Mouse (Mus musculus) bone marrow, adult 2 months (tissue): Measurements from ENCODE around the gene Acyp1. TPM values are rescaled to one million over a fixed set of nuclear protein-coding genes. Genes with fewer than 3 reads are reported as not detected.
A peak's percentile ranks its signal among the peaks of the same experiment; 100 is the strongest.

Experiments used
- H3K27ac ChIP-seq: fragments of 200-500 bp; 2 replicates; pipeline ENCODE4 v1.5.1; 2012; ENCODE audit warnings: low read depth, mild to moderate bottlenecking, control low read depth, inconsistent platforms, low read length; ENCODE audit not compliant: control insufficient read depth, poor library complexity, insufficient read depth
- H3K4me1 ChIP-seq: fragments of 200-500 bp; 2 replicates; pipeline ENCODE4 v1.6.1; 2011; ENCODE audit warnings: low read length; ENCODE audit not compliant: control insufficient read depth, insufficient read depth
- H3K4me3 ChIP-seq: fragments of 200-500 bp; replicated peaks from 2 replicates; pipeline ENCODE3; 2011; ENCODE audit warnings: mild to moderate bottlenecking, low read depth, low read length, control low read depth; ENCODE audit not compliant: control insufficient read depth
- CTCF ChIP-seq: fragments of 200-500 bp; IDR thresholded peaks from 2 replicates; pipeline ENCODE4 v1.5.1; 2011; ENCODE audit warnings: low read length, control low read depth; ENCODE audit not compliant: control insufficient read depth, insufficient read depth
- POLR2A ChIP-seq: fragments of 200-500 bp; IDR thresholded peaks from 2 replicates; pipeline ENCODE4 v1.6.1; 2011; ENCODE audit warnings: low read depth, mild to moderate bottlenecking, control low read depth, low read length, borderline replicate concordance; ENCODE audit not compliant: control insufficient read depth
- WGBS: fragments of 180-500 bp; shearing (Covaris S2); methylation state at CpG from one replicate; pipeline ENCODE4 v1.1.7; 2018; 5-methylcytosine and 5-hydroxymethylcytosine counted together
- polyA plus RNA-seq: library from polyadenylated mRNA; stranded (reverse); fragments of >200 nt; gene quantifications from 2 replicates; pipeline ENCODE4 v1.2.4, GENCODE M21; 2011; ENCODE audit warnings: low replicate concordance; ENCODE audit not compliant: missing spikeins, insufficient read depth, insufficient read length

The Acyp1 gene
- 8.1 and 20.6 TPM in 2 replicates for polyA plus RNA-seq

DNA sequence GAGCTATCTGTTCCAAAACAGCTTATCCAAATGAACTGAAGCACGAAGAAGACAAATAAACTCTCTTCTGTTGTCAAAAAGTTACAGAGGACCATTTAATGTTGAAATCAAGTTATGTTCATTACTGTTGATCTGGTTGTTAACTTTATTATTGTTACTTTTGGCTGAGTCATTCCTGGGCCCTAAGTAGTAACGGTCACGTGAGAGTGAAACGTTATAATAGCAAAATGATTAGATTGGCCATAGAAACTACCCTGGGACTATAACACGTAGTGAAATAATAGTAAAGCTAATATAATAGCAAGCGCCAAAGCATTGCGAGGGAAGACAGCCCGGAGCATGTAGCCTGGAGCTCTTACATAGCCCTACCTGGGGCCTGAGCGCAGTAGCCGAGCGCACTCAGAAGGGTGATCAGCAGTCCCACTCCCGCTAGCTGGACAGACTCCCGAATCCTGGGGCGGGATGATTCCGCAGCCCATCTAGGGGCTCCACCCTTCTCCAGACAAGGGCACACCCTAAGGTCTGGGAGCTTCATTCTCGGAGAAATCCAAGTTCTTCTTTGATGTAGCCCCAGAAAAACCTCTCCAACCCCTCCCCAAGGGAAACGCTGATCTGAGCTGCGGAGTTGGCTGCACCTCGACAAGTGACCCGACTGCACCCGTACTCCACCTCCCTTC, at the start of gene Acyp1:
Acyp1 (minus strand) TSS at position 630 of the 677 bp plus-strand sequence.
- TF ChIP-seq CTCF = no peak
- TF ChIP-seq POLR2A = no peak
- peak within 1 kb of the TSS; percentile 55 for H3K4me3 ChIP-seq
- WGBS = 14% methylated on average over 21 of the region's 21 CpGs
- no peak within 1 kb of the TSS for H3K27ac ChIP-seq
- no peaks in the 10 kb centered on the region for H3K4me1 ChIP-seq

DNA sequence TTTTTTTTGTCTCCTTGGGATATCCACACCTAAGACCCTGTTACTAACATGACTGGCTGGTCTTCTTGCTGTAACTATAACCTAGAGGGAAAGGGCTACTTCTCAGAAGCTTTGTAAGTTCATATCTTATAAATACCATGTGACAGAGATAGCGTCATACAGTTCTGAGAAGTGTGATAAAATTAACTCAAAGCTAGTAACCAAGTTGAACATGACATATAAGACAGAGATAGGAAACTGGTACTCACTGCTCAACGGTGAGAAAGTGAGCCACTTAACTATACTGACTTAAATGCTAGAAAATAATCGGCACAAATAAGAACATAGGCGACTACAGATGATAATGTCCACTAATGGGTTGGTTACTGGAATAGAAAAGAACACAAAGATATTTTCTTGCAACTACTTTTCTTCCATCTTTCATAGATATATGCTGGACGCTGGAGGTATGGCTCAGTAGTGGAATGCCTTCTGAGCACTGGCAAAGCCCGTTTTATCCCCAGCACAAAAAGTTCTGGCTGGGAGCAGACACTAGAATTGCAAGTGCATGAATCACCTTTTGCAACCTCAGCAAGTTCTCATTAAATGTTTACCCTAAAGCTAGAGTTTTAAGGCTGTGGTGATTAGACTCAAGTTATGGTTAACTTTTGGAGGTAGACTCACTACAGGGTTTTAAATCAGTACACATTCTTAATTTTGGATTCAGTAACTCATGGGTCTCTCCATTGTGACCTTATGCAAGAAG, 49.5 kb upstream of the Acyp1 start:
- Histone ChIP-seq H3K27ac (no peak overlapping the region), H3K4me3 (peak overlapping the region; percentile 9), H3K4me1 (no peaks in the 10 kb centered on the region)
- TF ChIP-seq CTCF (no peak), POLR2A (no peak)
- WGBS = 71% methylated on average over 6 of the region's 6 CpGs

DNA sequence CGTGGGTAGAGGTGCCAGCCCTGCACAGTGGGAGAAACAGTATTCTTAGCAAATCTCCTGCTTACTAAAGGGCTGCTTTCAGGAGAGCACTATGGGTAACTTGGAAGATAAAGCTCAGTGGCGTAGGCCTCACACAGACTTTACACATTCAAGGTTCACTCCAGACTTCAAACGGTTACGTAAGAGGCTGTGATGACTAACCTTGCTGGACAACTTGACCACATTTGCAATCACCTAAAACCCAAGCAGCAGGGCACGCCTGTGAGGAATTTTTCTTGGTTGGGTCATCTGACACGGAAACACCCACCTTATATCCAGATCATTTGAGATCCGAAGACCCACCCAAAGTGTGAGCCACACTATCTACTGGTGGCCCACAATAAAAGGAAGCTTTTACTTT, 41.9 kb upstream of the Acyp1 start:
- Histone ChIP-seq H3K4me1 (no peaks in the 10 kb centered on the region), H3K4me3 (no peak overlapping the region), H3K27ac (no peak overlapping the region)
- 60% methylated on average over 7 of the region's 7 CpGs for WGBS
- TF ChIP-seq POLR2A = no peak
- TF ChIP-seq CTCF = no peak

DNA sequence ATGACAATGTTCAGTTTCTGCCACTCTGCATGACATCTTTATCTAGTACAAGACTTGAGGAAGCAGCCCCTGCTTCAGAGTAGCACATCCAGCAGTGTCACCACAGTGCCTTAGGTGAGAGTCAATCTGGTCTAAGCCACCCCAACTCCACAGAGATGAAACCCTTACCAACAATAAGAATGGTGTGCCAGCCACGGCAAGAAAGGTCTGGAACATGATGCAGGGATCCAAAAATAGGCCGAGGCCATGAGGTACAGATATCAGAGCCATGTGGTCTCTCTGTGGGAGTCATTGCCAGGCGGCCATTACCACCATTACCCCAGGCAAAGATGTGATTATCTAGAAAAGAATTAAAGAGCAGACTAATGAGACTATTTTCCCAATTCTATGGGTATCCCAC, 20.4 kb upstream of the Acyp1 start:
- WGBS = 73% methylated on average over 3 of the region's 3 CpGs
- H3K4me1 ChIP-seq = no peaks in the 10 kb centered on the region
- TF ChIP-seq POLR2A (no peak), CTCF (no peak)
- H3K27ac ChIP-seq = no peak overlapping the region
- no peak overlapping the region for H3K4me3 ChIP-seq

DNA sequence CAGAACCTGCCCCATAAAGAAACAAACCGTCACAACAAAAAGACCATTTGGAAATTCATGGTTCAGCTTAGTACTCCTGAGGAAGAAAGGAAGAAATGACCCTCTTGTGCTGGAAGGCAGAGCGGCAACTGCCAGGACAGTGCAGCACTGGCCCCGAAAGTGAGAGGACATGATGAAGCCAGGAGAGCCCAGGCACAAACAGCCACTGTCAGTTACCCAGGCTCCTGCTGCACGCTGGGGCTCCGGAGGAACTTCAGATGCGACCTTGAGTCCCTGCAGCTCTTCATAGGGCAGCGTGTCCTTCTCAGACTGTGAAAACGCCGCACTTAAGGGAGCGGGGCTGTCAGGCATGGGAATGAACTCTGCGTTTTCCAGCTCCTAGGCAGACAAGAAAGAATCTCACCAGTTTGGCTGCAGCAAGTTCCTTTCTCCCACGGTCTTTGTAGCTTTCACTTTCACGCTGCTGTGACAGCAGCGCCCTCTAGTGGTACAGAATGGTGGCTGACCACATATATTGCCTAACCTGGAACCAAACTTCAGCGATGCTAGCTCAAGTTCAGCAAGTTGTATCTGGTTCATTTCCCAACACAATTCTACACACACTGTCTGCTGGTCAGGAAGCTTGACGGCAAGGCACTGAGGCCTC, 17.1 kb upstream of the Acyp1 start:
- TF ChIP-seq CTCF (peak; percentile 99), POLR2A (no peak; the same call in 1 of the 2 replicates)
- peak overlapping the region; percentile 37 for H3K4me3 ChIP-seq
- no peaks in the 10 kb centered on the region for H3K4me1 ChIP-seq
- H3K27ac ChIP-seq = 0 out of 2 replicates have a peak overlapping the region, but pooled peaks have one; percentile 4
- 33% methylated on average over 16 of the region's 16 CpGs for WGBS

DNA sequence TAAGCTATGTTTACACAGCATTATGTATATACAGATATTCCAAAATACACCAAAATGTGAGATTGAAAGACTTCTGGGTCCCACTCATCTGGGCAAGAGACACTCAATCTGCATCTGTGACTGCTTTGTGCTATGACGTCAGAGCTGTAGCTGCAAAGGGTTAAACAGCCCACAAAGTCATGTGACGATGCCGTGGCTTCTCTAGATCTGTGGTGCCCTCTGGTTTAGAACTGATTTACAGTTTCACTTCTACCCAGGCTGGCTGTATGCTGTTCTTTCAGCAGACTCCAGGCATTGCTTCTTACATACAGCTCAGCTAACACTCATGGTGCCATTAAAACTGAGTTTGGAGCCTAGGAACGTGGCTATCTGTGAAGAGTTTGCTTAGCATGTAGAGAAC, 16.5 kb upstream of the Acyp1 start:
- WGBS = 34% methylated on average over 4 of the region's 4 CpGs
- TF ChIP-seq POLR2A (no peak), CTCF (no peak)
- H3K27ac ChIP-seq = no peak overlapping the region
- no peak overlapping the region for H3K4me3 ChIP-seq
- H3K4me1 ChIP-seq = no peaks in the 10 kb centered on the region

DNA sequence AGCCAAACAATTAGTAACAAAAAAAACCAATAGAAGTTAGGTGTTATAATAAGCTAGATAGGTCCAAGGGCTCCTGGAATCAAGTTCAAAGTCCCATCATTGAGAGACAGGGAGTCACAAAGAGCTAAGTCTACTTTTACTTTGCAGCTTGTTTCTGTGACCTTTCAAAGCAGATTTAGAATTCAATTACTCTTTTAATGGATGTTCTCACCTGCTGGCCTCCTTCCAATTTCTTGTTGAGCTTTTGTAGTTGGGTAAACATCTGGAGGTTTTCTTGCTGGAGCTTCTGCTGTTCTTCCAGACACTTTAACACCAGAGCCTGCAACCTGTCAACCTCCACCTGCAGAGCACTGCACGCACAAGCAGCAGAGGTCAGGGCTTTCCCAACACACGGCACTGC, 15.0 kb upstream of the Acyp1 start:
- Histone ChIP-seq H3K27ac (no peak overlapping the region), H3K4me3 (no peak overlapping the region), H3K4me1 (no peaks in the 10 kb centered on the region)
- TF ChIP-seq CTCF = no peak
- TF ChIP-seq POLR2A = no peak
- 92% methylated on average over 2 of the region's 2 CpGs for WGBS

DNA sequence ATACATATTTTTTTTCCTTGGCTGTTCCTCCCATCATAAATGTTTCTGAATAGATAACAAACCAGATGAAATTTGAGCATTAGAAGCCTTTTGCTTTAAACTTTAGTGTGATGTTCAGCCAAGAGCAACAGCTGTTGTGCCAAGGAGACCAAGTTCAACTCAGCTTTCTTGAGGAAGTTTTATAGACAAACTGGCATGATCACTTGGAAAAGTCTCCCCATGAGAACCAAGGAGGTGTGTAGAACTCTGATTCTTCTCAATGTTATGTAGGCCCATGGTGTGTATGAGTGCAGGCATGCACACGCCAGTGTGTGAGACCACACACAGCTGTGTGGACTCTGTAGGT, 10.6 kb upstream of the Acyp1 start:
- no peak for TF ChIP-seq CTCF
- no peak for TF ChIP-seq POLR2A
- Histone ChIP-seq H3K4me1 (no peaks in the 10 kb centered on the region), H3K27ac (no peak overlapping the region), H3K4me3 (no peak overlapping the region)
- WGBS = 100% methylated on average over 1 of the region's 1 CpGs
